Mouse (Mus musculus): ENCODE measurements around the gene Fbxo39.

- no peak for TF ChIP-seq GATA1 (IDR thresholded peaks at IDR 0.05; ENCODE audit: low read length)
- no peak for TF ChIP-seq TAL1 (IDR thresholded peaks at IDR 0.05; ENCODE audit: low read length)
Measured at GRCm38 (mm10) chr11:72310491-72310890, 3.8 kb upstream of the Fbxo39 start.
